Mouse (Mus musculus) embryonic fibroblast, embryonic 13.5 days (primary cell): Measurements from ENCODE around the gene Eaf1.

Experiments
- CTCF ChIP-seq: IDR thresholded peaks from 2 replicates; pipeline ENCODE4 v1.5.1; 2011; ENCODE audit warnings: mild to moderate bottlenecking, control low read depth, low read length, moderate library complexity, borderline replicate concordance; ENCODE audit not compliant: insufficient read depth
- POLR2A ChIP-seq: IDR thresholded peaks from 2 replicates; pipeline ENCODE4 v1.6.1; 2011; ENCODE audit warnings: low read depth, mild to moderate bottlenecking, control low read depth, low read length, moderate library complexity

DNA sequence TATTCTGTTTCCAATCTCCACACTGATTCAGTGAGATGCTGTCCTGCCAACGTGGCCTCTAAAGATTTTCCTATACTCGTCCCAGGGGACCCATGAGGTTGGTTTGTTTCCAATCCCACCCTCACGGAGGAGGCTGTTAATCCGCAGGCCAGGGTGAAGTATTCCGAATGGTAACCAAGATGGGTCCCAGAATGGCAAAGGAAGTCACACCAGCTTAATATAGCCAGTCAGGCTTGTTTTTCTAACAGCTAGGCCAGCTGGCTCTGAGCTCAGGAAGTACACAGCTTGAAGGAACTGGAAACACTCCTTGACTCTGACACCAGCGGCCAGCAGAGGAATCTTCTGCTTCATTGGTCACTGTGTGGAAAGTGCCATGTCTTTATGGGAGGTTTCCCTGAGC is 43.1 kb downstream of the Eaf1 start:
- TF ChIP-seq CTCF (no peak), POLR2A (no peak)
